Mouse (Mus musculus) bone marrow macrophage, adult 2 months (primary cell): Measurements from ENCODE around the gene Fut11.

Experiments
- CTCF ChIP-seq: IDR thresholded peaks from 2 replicates; pipeline ENCODE4 v1.5.1; 2012; ENCODE audit warnings: low read depth, mild to moderate bottlenecking, low read length, moderate library complexity
- POLR2A ChIP-seq: IDR thresholded peaks from 2 replicates; pipeline ENCODE4 v1.6.1; 2012; ENCODE audit warnings: mild to moderate bottlenecking, low read depth, low read length, borderline replicate concordance

GRCm38 (mm10) chr14:20646381-20646780, 48.4 kb upstream of the Fut11 start:
- TF ChIP-seq CTCF, result no peak
- no peak for TF ChIP-seq POLR2A
